Mouse (Mus musculus) hindbrain, postnatal 0 days (tissue): Measurements from ENCODE around the gene Abcb1a. TPM values are rescaled to one million over a fixed set of nuclear protein-coding genes. Genes with fewer than 3 reads are reported as not detected.
"Not testable (repeated sequence)": the region's sequence is repeated elsewhere in the genome, so short reads cannot be mapped to it uniquely, and the experiment has no call there.

Source experiments
- ATAC-seq: fragments of 200-750 bp; cut with Nextera tagmentation; 2 replicates; pipeline ENCODE4 v1.8.0; 2017; ENCODE audit warnings: mild to moderate bottlenecking, moderate TSS enrichment, moderate library complexity
- DNase-seq: peaks from one replicate; pipeline ENCODE4 v3.0.0-alpha.2; 2015; ENCODE audit warnings: low spot score
- H3K27ac ChIP-seq: fragments of 300-500 bp; sonication (generic); 2 replicates; pipeline ENCODE4 v1.5.1; 2014; ENCODE audit warnings: mild to moderate bottlenecking
- H3K27me3 ChIP-seq: fragments of 300-500 bp; sonication (generic); 2 replicates; pipeline ENCODE4 v1.6.1; 2014; ENCODE audit warnings: low read length, mixed read lengths; ENCODE audit not compliant: insufficient read depth
- H3K36me3 ChIP-seq: fragments of 300-500 bp; sonication (generic); 2 replicates; pipeline ENCODE4 v1.6.1; 2014; ENCODE audit warnings: low read length, mixed read lengths; ENCODE audit not compliant: insufficient read depth
- H3K4me1 ChIP-seq: fragments of 300-500 bp; sonication (generic); 2 replicates; pipeline ENCODE4 v1.6.1; 2014; ENCODE audit warnings: antibody characterized with exemption, low read length, mixed read lengths; ENCODE audit not compliant: insufficient read depth
- H3K4me2 ChIP-seq: fragments of 300-500 bp; sonication (generic); 2 replicates; pipeline ENCODE4 v1.6.1; 2014; ENCODE audit warnings: low read depth, mild to moderate bottlenecking, low read length, moderate library complexity, mixed read lengths
- H3K4me3 ChIP-seq: fragments of 300-500 bp; sonication (generic); 2 replicates; pipeline ENCODE4 v1.5.1; 2014; ENCODE audit warnings: low read length
- H3K9ac ChIP-seq: fragments of 300-500 bp; sonication (generic); replicated peaks from 2 replicates; pipeline ENCODE4 v1.6.1; 2014; ENCODE audit warnings: mild to moderate bottlenecking, low read length, moderate library complexity, mixed read lengths
- H3K9me3 ChIP-seq: fragments of 300-500 bp; sonication (generic); 2 replicates; pipeline ENCODE4 v1.6.1; 2016; ENCODE audit warnings: low read length, mixed read lengths
- CTCF ChIP-seq: IDR thresholded peaks from 2 replicates; pipeline ENCODE4 v1.5.1; 2016; ENCODE audit warnings: antibody characterized with exemption, control low read depth, low read depth
- WGBS: fragments of 180-500 bp; shearing (Covaris S2); extraction: QIAGEN DNeasy Blood & Tissue Kit; methylation state at CpG from one replicate; pipeline ENCODE4 v1.1.7; 2014; 5-methylcytosine and 5-hydroxymethylcytosine counted together
- polyA plus RNA-seq: library from polyadenylated mRNA; unstranded; fragments of >200 nt; fragmentation: Nextera tagmentation; extraction: Ambion mirVana; gene quantifications from 2 replicates; pipeline ENCODE4 v1.2.1, GENCODE M21; 2015
- total RNA-seq: library from RNA; depleted of rRNA; stranded (reverse); fragments of >200 nt; gene quantifications from 2 replicates; pipeline ENCODE4 v1.2.3, GENCODE M21; 2014

Gene Abcb1a
- total and polyA plus RNA-seq, 2 experiments from 2014 or later = 3.0 to 6.6 TPM

GRCm38 (mm10) chr5:8722867-8723266, 63.0 kb downstream of the Abcb1a start:
- Histone ChIP-seq H3K4me3 (no peak overlapping the region), H3K27ac (no peak overlapping the region), H3K9ac (no peak overlapping the region), H3K4me2 (no peak overlapping the region), H3K36me3 (no peaks in the 10 kb centered on the region), H3K4me1 (no peaks in the 10 kb centered on the region), H3K9me3 (no peaks in the 10 kb centered on the region), H3K27me3 (no peaks in the 10 kb centered on the region)
- TF ChIP-seq CTCF = no peak
- DNase-seq (no peak), ATAC-seq (no peak)
- WGBS = 88% methylated on average over 5 of the region's 5 CpGs

- 67% methylated on average over 4 of the region's 4 CpGs for WGBS
- no peaks in the 10 kb centered on the region for H3K9me3 ChIP-seq
- H3K27me3 ChIP-seq = no peaks in the 10 kb centered on the region
- no peak for TF ChIP-seq CTCF
- ATAC-seq (no peak), DNase-seq (no peak)
- no peak overlapping the region for H3K27ac ChIP-seq
- no peaks in the 10 kb centered on the region for H3K4me1 ChIP-seq
- H3K36me3 ChIP-seq = no peaks in the 10 kb centered on the region
- no peak overlapping the region for H3K4me2 ChIP-seq
- H3K4me3 ChIP-seq = no peak overlapping the region
- H3K9ac ChIP-seq = no peak overlapping the region
Measured at GRCm38 (mm10) chr5:8727760-8728159, 67.9 kb downstream of the Abcb1a start.

DNA sequence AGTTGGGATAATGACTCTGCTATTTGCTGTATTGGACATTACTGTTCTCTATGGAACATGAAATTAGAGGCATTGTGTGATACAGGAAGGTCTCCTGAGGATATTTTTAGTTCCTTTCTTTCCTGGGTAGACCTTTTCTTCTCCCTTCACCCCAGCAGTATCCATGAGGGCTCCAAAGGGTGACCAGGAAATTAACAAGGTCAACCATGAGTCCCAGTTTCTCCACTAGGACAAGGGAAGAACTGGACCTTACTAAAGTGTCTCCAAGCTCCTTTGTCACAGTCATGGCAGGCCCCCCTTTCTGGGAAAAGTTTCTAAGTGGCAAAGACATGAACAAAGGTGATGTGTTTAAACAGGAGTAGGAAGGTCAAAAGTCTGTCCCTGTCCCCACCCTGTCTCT, 72.8 kb downstream of the Abcb1a start:
- Histone ChIP-seq H3K9me3 (no peaks in the 10 kb centered on the region), H3K27ac (no peak overlapping the region), H3K4me1 (no peaks in the 10 kb centered on the region), H3K9ac (no peak overlapping the region), H3K36me3 (no peaks in the 10 kb centered on the region), H3K4me2 (no peak overlapping the region), H3K27me3 (no peaks in the 10 kb centered on the region), H3K4me3 (no peak overlapping the region)
- DNase-seq (no peak), ATAC-seq (no peak)
- TF ChIP-seq CTCF = no peak

DNA sequence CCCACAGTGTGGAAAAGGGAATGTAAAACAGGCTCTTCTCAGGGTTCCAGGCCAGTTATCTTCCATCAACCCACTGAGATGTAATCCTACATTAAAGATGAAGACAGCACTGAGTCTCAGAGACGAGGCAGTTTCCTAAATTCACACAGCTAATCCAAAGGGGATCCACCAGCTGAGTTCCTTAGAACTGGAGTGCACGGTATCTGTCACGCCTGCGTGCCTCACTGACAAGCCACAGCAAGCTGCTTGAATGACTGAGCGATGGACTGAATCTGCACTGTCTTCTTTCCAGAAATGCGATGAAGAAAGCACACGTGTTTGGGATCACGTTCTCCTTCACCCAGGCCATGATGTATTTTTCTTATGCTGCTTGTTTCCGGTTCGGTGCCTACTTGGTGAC, 73.4 kb downstream of the Abcb1a start:
- not testable (repeated sequence) for H3K36me3 ChIP-seq, H3K4me3 ChIP-seq, H3K27ac ChIP-seq, H3K27me3 ChIP-seq, H3K4me2 ChIP-seq, H3K9me3 ChIP-seq, ATAC-seq, H3K9ac ChIP-seq, H3K4me1 ChIP-seq, DNase-seq
- WGBS = 57% methylated on average over 6 of the region's 10 CpGs

DNA sequence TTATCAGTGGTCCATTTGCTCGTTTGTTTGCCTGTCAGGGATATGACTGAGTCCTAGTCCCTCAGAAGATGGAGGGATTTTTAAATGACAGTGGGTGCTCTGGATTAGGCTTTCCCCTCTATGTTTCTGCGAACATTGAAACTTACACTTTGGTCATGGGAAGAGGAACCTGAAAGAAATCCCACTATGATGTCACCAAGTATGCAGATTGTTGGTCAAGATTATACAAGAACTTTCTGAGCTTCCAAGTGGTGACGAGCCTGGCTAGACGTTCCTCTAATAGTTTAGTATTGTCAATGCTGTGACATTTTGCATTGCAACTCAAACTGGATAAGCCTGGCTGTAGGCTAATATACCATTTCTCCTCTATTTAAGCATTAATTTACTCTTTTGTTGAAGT, 76.5 kb downstream of the Abcb1a start:
- Histone ChIP-seq H3K4me1 (no peaks in the 10 kb centered on the region), H3K4me2 (no peak overlapping the region), H3K4me3 (no peak overlapping the region), H3K36me3 (no peaks in the 10 kb centered on the region), H3K9me3 (no peaks in the 10 kb centered on the region), H3K9ac (no peak overlapping the region), H3K27ac (no peak overlapping the region), H3K27me3 (no peaks in the 10 kb centered on the region)
- no peak for ATAC-seq
- 77% methylated on average over 4 of the region's 4 CpGs for WGBS
- no peak for DNase-seq
- TF ChIP-seq CTCF = no peak

DNA sequence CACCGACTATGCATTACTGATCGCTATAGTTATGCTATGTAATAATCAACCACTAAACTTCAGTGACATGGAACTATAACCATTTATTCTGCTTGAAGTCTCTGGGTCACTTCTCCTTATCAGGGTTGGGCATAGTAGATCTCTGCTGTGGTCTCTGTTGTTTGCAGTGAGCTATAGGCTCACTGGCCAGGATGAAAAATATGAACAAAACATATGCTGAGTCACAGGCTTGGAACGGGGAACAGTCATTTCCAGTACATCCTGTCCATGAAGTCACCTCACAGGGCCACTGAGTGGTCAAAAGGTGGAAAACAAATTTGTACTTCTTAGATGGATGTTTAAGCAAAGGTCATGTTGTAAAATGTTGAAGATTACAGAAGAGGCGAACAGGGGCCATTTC, 77.2 kb downstream of the Abcb1a start:
- DNase-seq (no peak), ATAC-seq (no peak)
- 93% methylated on average over 4 of the region's 4 CpGs for WGBS
- H3K27me3 ChIP-seq = no peaks in the 10 kb centered on the region
- H3K9me3 ChIP-seq = no peaks in the 10 kb centered on the region
- H3K9ac ChIP-seq = no peak overlapping the region
- no peaks in the 10 kb centered on the region for H3K4me1 ChIP-seq
- TF ChIP-seq CTCF = no peak
- no peaks in the 10 kb centered on the region for H3K36me3 ChIP-seq
- H3K4me2 ChIP-seq = no peak overlapping the region
- H3K4me3 ChIP-seq = no peak overlapping the region
- H3K27ac ChIP-seq = no peak overlapping the region

DNA sequence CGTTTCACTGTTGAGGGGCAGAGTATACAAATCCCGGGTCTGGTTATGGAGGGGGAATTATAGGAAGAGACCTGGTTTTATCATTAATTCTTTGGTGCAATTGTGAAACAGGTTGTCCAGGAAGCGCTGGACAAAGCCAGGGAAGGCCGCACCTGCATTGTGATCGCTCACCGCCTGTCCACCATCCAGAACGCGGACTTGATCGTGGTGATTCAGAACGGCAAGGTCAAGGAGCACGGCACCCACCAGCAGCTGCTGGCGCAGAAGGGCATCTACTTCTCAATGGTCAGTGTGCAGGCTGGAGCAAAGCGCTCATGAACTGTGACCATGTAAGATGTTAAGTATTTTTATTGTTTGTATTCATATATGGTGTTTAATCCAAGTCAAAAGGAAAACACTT, 87.4 kb downstream of the Abcb1a start:
- 96% methylated on average over 13 of the region's 13 CpGs for WGBS
- H3K4me1 ChIP-seq, ATAC-seq: not testable (repeated sequence)

GRCm38 (mm10) chr5:8772866-8773265, 113.0 kb downstream of the Abcb1a start:
- Histone ChIP-seq H3K4me3 (no peak overlapping the region), H3K4me1 (no peaks in the 10 kb centered on the region), H3K27me3 (no peaks in the 10 kb centered on the region), H3K4me2 (no peak overlapping the region), H3K27ac (no peak overlapping the region), H3K9me3 (no peaks in the 10 kb centered on the region), H3K36me3 (no peaks in the 10 kb centered on the region), H3K9ac (no peak overlapping the region)
- 69% methylated on average over 3 of the region's 3 CpGs for WGBS
- no peak for TF ChIP-seq CTCF
- no peak for DNase-seq
- ATAC-seq = no peak

More for the DNA sequence above, 87.4 kb downstream of the Abcb1a start:
- not testable (repeated sequence) for H3K4me2 ChIP-seq, H3K4me3 ChIP-seq, H3K9ac ChIP-seq, H3K27me3 ChIP-seq, H3K36me3 ChIP-seq, H3K27ac ChIP-seq, H3K9me3 ChIP-seq, DNase-seq
